Mouse (Mus musculus) G1E-ER4 (cell line): ENCODE measurements around the gene Cpeb1. TPM values are rescaled to one million over a fixed set of nuclear protein-coding genes. Genes with fewer than 3 reads are reported as not detected.

Experiments used
- GATA1 ChIP-seq: IDR thresholded peaks from one replicate; pipeline ENCODE4 v1.8.0; 2012; ENCODE audit warnings: low read length, inconsistent platforms
- polyA plus RNA-seq: library from polyadenylated mRNA; stranded (reverse); fragments of >175 nt; gene quantifications from 2 replicates; pipeline ENCODE4 v1.2.3, GENCODE M21; 2012

Gene Cpeb1
- polyA plus RNA-seq, 1 experiment = not detected

GRCm38 (mm10) chr7:81453443-81454274 is 1.6 kb downstream of the Cpeb1 start:
- no peak for TF ChIP-seq GATA1

- TF ChIP-seq GATA1 = no peak
These were observed 2.3 kb downstream of the Cpeb1 start for GRCm38 (mm10) chr7:81452971-81453441.

GRCm38 (mm10) chr7:81398957-81399356 is 56.3 kb downstream of the Cpeb1 start:
- TF ChIP-seq GATA1 = no peak

GRCm38 (mm10) chr7:81379363-81379762 is 75.9 kb downstream of the Cpeb1 start:
- TF ChIP-seq GATA1 = no peak

GRCm38 (mm10) chr7:81372337-81372920 is 82.8 kb downstream of the Cpeb1 start:
- no peak for TF ChIP-seq GATA1

GRCm38 (mm10) chr7:81371811-81372210 is 83.5 kb downstream of the Cpeb1 start:
- no peak for TF ChIP-seq GATA1

- TF ChIP-seq GATA1 = no peak
These were observed 85.5 kb downstream of the Cpeb1 start for GRCm38 (mm10) chr7:81369724-81370123.

GRCm38 (mm10) chr7:81367946-81368345 is 87.3 kb downstream of the Cpeb1 start:
- TF ChIP-seq GATA1 = no peak

GRCm38 (mm10) chr7:81356975-81357374 is 98.3 kb downstream of the Cpeb1 start:
- no peak for TF ChIP-seq GATA1

GRCm38 (mm10) chr7:81356360-81356759 is 98.9 kb downstream of the Cpeb1 start:
- no peak for TF ChIP-seq GATA1

GRCm38 (mm10) chr7:81355746-81356145 is 99.5 kb downstream of the Cpeb1 start:
- no peak for TF ChIP-seq GATA1

GRCm38 (mm10) chr7:81351826-81352225 is 103.4 kb downstream of the Cpeb1 start:
- TF ChIP-seq GATA1 = no peak

GRCm38 (mm10) chr7:81348206-81348605 is 107.1 kb downstream of the Cpeb1 start:
- TF ChIP-seq GATA1 = no peak

- no peak for TF ChIP-seq GATA1
These were observed 109.7 kb downstream of the Cpeb1 start for GRCm38 (mm10) chr7:81345447-81346170.

- TF ChIP-seq GATA1 = no peak
These were observed 110.5 kb downstream of the Cpeb1 start, which contains the start of gene Rps17 for GRCm38 (mm10) chr7:81344544-81345446. Gene Rps17, minus strand, starts transcription at chr7:81345254.
